Mouse (Mus musculus) cerebellum, postnatal 25 days (tissue): ENCODE data around the gene Ust.
A peak's percentile ranks its signal among the peaks of the same experiment; 100 is the strongest.

Experiments used
- DNase-seq, 2 experiments: peaks; one replicate each; pipeline ENCODE4 v3.0.0; 2021; ENCODE audit warnings: mixed read lengths in 2 of 2

Gene Ust

GRCm38 (mm10) chr10:8215181-8215580, 303.4 kb downstream of the Ust start:
- DNase-seq = no peak

- no peak for DNase-seq
Observed at GRCm38 (mm10) chr10:8213906-8214421, 304.7 kb downstream of the Ust start.

GRCm38 (mm10) chr10:8213266-8213905, 305.2 kb downstream of the Ust start:
- DNase-seq = no peak

- no peak for DNase-seq
Observed at GRCm38 (mm10) chr10:8212611-8213226, 305.9 kb downstream of the Ust start.

GRCm38 (mm10) chr10:8211694-8212093, 306.9 kb downstream of the Ust start:
- DNase-seq = no peak

- no peak for DNase-seq
Observed at GRCm38 (mm10) chr10:8210366-8210765, 308.3 kb downstream of the Ust start.

GRCm38 (mm10) chr10:8207358-8207757, 311.3 kb downstream of the Ust start:
- DNase-seq = no peak

- DNase-seq = no peak
Observed at GRCm38 (mm10) chr10:8203681-8204080, 314.9 kb downstream of the Ust start.

- DNase-seq = peak in 1 of 2 experiments; percentile 39
Observed at GRCm38 (mm10) chr10:8199816-8200215, 318.8 kb downstream of the Ust start.

- peak in 1 of 2 experiments; percentile 30 for DNase-seq
Observed at GRCm38 (mm10) chr10:8199026-8199756, 319.4 kb downstream of the Ust start.

- no peak for DNase-seq
Observed at GRCm38 (mm10) chr10:8197661-8198060, 321.0 kb downstream of the Ust start.

- DNase-seq = peak; percentile 67 to 77
Observed at GRCm38 (mm10) chr10:8196300-8196699, 322.3 kb downstream of the Ust start.

GRCm38 (mm10) chr10:8195730-8196129, 322.9 kb downstream of the Ust start:
- no peak for DNase-seq

- no peak for DNase-seq
Observed at GRCm38 (mm10) chr10:8189331-8189981, 329.2 kb downstream of the Ust start.

- no peak for DNase-seq
Observed at GRCm38 (mm10) chr10:8185586-8185985, 333.0 kb downstream of the Ust start.

- DNase-seq = no peak
Observed at GRCm38 (mm10) chr10:8184711-8185110, 333.9 kb downstream of the Ust start.

GRCm38 (mm10) chr10:8183171-8183570, 335.5 kb downstream of the Ust start:
- DNase-seq = no peak

- DNase-seq = no peak
Observed at GRCm38 (mm10) chr10:8181596-8182185, 336.9 kb downstream of the Ust start.

- DNase-seq = no peak
Observed at GRCm38 (mm10) chr10:8177618-8178017, 341.0 kb downstream of the Ust start.

- DNase-seq = no peak
Observed at GRCm38 (mm10) chr10:8176351-8177053, 342.1 kb downstream of the Ust start.

GRCm38 (mm10) chr10:8176008-8176350, 342.6 kb downstream of the Ust start:
- no peak for DNase-seq

GRCm38 (mm10) chr10:8174697-8175096, 343.9 kb downstream of the Ust start:
- no peak for DNase-seq
